Mouse (Mus musculus) liver, adult 2 months (tissue): ENCODE data around the gene Tspo2. TPM values are rescaled to one million over a fixed set of nuclear protein-coding genes. Genes with fewer than 3 reads are reported as not detected.

Experiments
- DNase-seq: peaks from one replicate; pipeline ENCODE4 v3.0.0-alpha.2; 2011; ENCODE audit warnings: low read depth, low spot score; ENCODE audit errors: extremely low read depth
- H3K27ac ChIP-seq: fragments of 200-500 bp; replicated peaks from 2 replicates; pipeline ENCODE4 v1.5.1; 2012; ENCODE audit warnings: low read depth, mild to moderate bottlenecking, control low read depth, inconsistent platforms, low read length; ENCODE audit not compliant: insufficient read depth
- H3K27me3 ChIP-seq: fragments of 200-500 bp; 2 replicates; pipeline ENCODE4 v1.6.1; 2012; ENCODE audit warnings: mild to moderate bottlenecking, moderate library complexity, low read length, inconsistent platforms; ENCODE audit not compliant: control insufficient read depth, insufficient read depth
- H3K36me3 ChIP-seq: fragments of 200-500 bp; 2 replicates; pipeline ENCODE4 v1.6.1; 2012; ENCODE audit warnings: low read length, inconsistent platforms; ENCODE audit not compliant: control insufficient read depth, insufficient read depth
- H3K4me1 ChIP-seq: fragments of 200-500 bp; 2 replicates; pipeline ENCODE4 v1.6.1; 2011; ENCODE audit warnings: low read length; ENCODE audit not compliant: control insufficient read depth, insufficient read depth
- H3K4me3 ChIP-seq: fragments of 200-500 bp; 2 replicates; pipeline ENCODE4 v1.5.1; 2011; ENCODE audit warnings: low read depth, mild to moderate bottlenecking, control low read depth, low read length, moderate library complexity; ENCODE audit not compliant: insufficient read depth
- H3K79me2 ChIP-seq: fragments of 200-500 bp; 2 replicates; pipeline ENCODE4 v1.6.1; 2012; ENCODE audit warnings: inconsistent platforms, mild to moderate bottlenecking, low read length, moderate library complexity; ENCODE audit not compliant: control insufficient read depth, insufficient read depth
- H3K9ac ChIP-seq: fragments of 200-500 bp; 2 replicates; pipeline ENCODE4 v1.6.1; 2012; ENCODE audit warnings: low read depth, mild to moderate bottlenecking, control low read depth, inconsistent platforms, low read length
- CTCF ChIP-seq: fragments of 200-500 bp; IDR thresholded peaks from 2 replicates; pipeline ENCODE4 v1.5.1; 2011; ENCODE audit warnings: low read depth, low read length, control low read depth
- POLR2A ChIP-seq: fragments of 200-500 bp; IDR thresholded peaks from 2 replicates; pipeline ENCODE4 v1.6.1; 2011; ENCODE audit warnings: low read length, control low read depth; ENCODE audit not compliant: insufficient read depth; ENCODE audit errors: extremely low read depth
- WGBS: fragments of 180-500 bp; shearing (Covaris S2); methylation state at CpG from one replicate; pipeline ENCODE4 v1.1.7; 2018; 5-methylcytosine and 5-hydroxymethylcytosine counted together
- polyA plus RNA-seq: library from polyadenylated mRNA; depleted of rRNA; stranded (reverse); fragments of >200 nt; gene quantifications from 2 replicates; pipeline ENCODE4 v1.2.3, GENCODE M21; 2012
- total RNA-seq: library from RNA; depleted of rRNA; stranded (reverse); fragments of >200 nt; gene quantifications from 2 replicates; pipeline ENCODE4 v1.2.3, GENCODE M21; 2014

Gene Tspo2
- total and polyA plus RNA-seq, 2 experiments: not detected

GRCm38 (mm10) chr17:48410299-48410785 is 41.0 kb downstream of the Tspo2 start:
- TF ChIP-seq CTCF (no peak), POLR2A (no peak)
- WGBS: under 1% methylated on average over 13 of the region's 13 CpGs
- Histone ChIP-seq H3K27ac (peak overlapping the region; percentile 72), H3K9ac (peak overlapping the region; percentile 74), H3K4me1 (peaks cover 10% of the 10 kb centered on the region), H3K36me3 (peaks cover 8% of the 10 kb centered on the region), H3K27me3 (no peaks in the 10 kb centered on the region), H3K79me2 (peaks cover 11% of the 10 kb centered on the region; the same call in 1 of the 2 replicates), H3K4me3 (peak overlapping the region; percentile 60)
- DNase-seq: no peak

- peaks cover 4% of the 10 kb centered on the region; the same call in 1 of the 2 replicates for H3K36me3 ChIP-seq
- H3K79me2 ChIP-seq: peaks cover 13% of the 10 kb centered on the region; the same call in 1 of the 2 replicates
- peak within 1 kb of the TSS; percentile 89 for H3K27ac ChIP-seq
- peak; percentile 95 for DNase-seq
- H3K4me3 ChIP-seq: peak within 1 kb of the TSS; percentile 74
- peaks cover 10% of the 10 kb centered on the region for H3K4me1 ChIP-seq
- TF ChIP-seq CTCF (no peak), POLR2A (peak; percentile 60)
- WGBS: under 1% methylated on average over 84 of the region's 84 CpGs
- peak within 1 kb of the TSS; percentile 86 for H3K9ac ChIP-seq
- no peaks in the 10 kb centered on the region for H3K27me3 ChIP-seq
Observed at GRCm38 (mm10) chr17:48409380-48410298, 41.7 kb downstream of the Tspo2 start, which contains the start of the genes Nfya and Oard1. Nfya (minus strand) TSS chr17:48409906. Oard1 (plus strand) TSS chr17:48410014.

- under 1% methylated on average over 47 of the region's 47 CpGs for WGBS
- peak overlapping the region; percentile 74 for H3K4me3 ChIP-seq
- peak overlapping the region; percentile 89 for H3K27ac ChIP-seq
- H3K36me3 ChIP-seq: peaks cover 4% of the 10 kb centered on the region; the same call in 1 of the 2 replicates
- DNase-seq: peak; percentile 45
- H3K9ac ChIP-seq: peak overlapping the region; percentile 86
- H3K79me2 ChIP-seq: peaks cover 21% of the 10 kb centered on the region; the same call in 1 of the 2 replicates
- TF ChIP-seq CTCF (no peak), POLR2A (0 out of 2 replicates have a peak, but pooled peaks have one; percentile 10)
- peaks cover 10% of the 10 kb centered on the region for H3K4me1 ChIP-seq
- H3K27me3 ChIP-seq: no peaks in the 10 kb centered on the region
Observed at GRCm38 (mm10) chr17:48408526-48409291, 42.6 kb downstream of the Tspo2 start.

- WGBS: 9% methylated on average over 8 of the region's 8 CpGs
- TF ChIP-seq CTCF: no peak
- TF ChIP-seq POLR2A: no peak
Observed at GRCm38 (mm10) chr17:48407910-48408525, 43.3 kb downstream of the Tspo2 start.

GRCm38 (mm10) chr17:48407154-48407553 is 44.2 kb downstream of the Tspo2 start:
- no peak overlapping the region for H3K27ac ChIP-seq
- TF ChIP-seq CTCF: no peak
- no peak for TF ChIP-seq POLR2A
- H3K79me2 ChIP-seq: peaks cover 21% of the 10 kb centered on the region; the same call in 1 of the 2 replicates
- H3K36me3 ChIP-seq: peaks cover under 1% of the 10 kb centered on the region; the same call in 1 of the 2 replicates
- H3K4me1 ChIP-seq: peaks cover 10% of the 10 kb centered on the region
- DNase-seq: no peak
- WGBS: 79% methylated on average over 4 of the region's 4 CpGs
- H3K4me3 ChIP-seq: no peak overlapping the region
- no peaks in the 10 kb centered on the region for H3K27me3 ChIP-seq
- no peak overlapping the region for H3K9ac ChIP-seq

More at GRCm38 (mm10) chr17:48407910-48408525, 43.3 kb downstream of the Tspo2 start:
- Histone ChIP-seq H3K9ac (peak overlapping the region; percentile 54), H3K27me3 (no peaks in the 10 kb centered on the region), H3K4me1 (peaks cover 10% of the 10 kb centered on the region), H3K36me3 (peaks cover 4% of the 10 kb centered on the region; the same call in 1 of the 2 replicates), H3K4me3 (peak overlapping the region; percentile 34), H3K27ac (0 out of 2 replicates have a peak overlapping the region, but pooled peaks have one; percentile 89), H3K79me2 (peaks cover 21% of the 10 kb centered on the region; the same call in 1 of the 2 replicates)
- DNase-seq: peak; percentile 21
